Mouse (Mus musculus) adrenal gland, adult 18-20 months (tissue): ENCODE results near the gene Nrl. TPM values are rescaled to one million over a fixed set of nuclear protein-coding genes. Genes with fewer than 3 reads are reported as not detected.
A peak's percentile ranks its signal among the peaks of the same experiment; 100 is the strongest.

Experiments
- DNase-seq, 2 experiments: peaks; one replicate each; pipeline ENCODE4 v3.0.0; 2021 to 2022; ENCODE audit warnings: low spot score in 2 of 2
- total RNA-seq, 2 experiments: library from RNA; stranded (reverse); gene quantifications; 1 replicate in 1 of 2; 2 replicates in 1 of 2; pipeline ENCODE4 v1.2.3; 2021

The Nrl gene
- total RNA-seq, 2 experiments from 2014 or later, result not detected

DNA sequence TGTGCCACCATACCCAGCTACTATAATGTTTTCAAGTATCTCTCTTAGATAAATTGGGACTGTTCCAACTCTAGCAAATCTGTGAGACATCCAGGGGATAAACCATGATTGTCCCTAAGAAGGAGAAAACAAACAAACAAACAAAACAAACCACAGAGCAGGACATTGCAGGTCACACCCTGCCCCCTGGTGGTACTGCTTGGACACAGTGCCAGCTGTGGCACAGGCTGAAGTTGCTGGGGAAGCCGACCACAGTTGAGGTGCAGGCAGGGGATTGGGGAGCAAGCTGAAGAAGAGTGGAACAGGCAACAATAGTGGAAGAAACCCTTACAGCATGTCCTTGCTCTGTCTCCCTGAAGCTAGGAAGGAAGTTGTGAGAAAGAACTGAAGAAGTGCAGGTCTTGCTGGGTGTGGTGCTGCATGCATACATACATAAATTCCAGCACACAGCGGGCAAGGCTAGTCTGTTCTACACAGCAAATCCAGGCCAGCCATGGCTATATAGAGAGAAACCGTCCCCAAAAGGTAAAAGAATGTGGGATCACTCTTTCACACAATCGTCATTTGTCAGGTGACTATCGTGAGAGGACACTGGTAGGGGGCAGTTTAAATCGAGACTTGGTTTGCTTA, 11.4 kb upstream of the Nrl start:
- peak; percentile 33 to 49 for DNase-seq

DNA sequence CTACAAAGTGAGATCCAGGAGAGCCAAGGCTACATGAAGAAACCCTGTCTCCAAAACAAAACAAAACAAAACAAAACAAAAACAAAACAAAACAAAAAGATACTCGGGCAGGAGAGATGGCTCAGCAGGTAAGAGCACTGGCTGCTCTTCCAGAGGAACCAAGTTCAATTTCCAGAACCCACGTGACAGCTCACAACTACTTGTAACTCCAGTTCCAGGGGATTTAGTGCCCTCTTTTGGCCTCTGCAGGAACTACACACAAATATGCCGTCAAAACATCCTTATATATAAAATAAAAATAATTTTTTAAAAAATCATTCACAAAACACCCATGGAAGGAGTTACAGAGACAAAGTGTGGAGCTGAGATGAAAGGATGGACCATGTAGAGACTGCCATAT, 3.2 kb upstream of the Nrl start:
- peak in 1 of 2 experiments; percentile 14 for DNase-seq

DNA sequence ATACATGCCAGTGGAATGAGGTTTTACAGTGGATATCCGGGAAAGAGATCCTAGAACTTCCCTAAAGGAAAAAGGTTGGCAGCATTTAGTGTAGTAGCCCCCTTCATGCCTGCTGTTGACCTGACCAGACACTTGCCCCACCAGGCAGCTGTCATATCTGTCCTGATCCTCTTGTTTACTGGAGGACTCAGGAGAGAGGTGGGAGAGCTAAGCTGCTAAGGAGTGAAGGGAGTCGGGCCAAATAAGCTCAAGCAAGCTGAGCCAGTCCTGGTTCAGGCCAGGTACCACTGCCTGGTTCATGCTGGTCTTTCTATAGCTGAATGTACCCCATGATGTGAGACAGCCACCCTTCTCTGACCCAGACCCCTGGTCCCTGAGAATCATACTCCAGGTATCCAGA, 1.9 kb upstream of the Nrl start:
- DNase-seq, result no peak

DNA sequence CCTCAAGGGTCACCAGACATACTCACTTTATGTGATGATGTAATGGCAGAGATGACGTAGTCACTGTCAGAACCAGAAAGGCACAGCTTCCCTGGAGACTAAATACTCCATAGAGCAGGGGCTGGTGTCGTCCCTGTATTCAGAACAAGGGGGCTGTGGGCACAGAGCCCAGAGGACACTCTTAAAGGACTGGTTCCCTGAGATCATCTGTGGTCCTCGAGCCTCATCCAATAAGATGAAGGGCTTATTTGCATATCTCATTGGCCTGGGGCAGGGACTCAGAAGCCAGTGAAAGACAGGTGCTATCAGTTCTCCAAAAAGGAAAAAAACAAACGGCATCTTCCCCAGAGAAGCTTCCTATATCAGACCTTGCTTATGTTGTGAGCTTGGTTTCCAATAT, 719 bp downstream of the Nrl start:
- DNase-seq, result no peak

DNA sequence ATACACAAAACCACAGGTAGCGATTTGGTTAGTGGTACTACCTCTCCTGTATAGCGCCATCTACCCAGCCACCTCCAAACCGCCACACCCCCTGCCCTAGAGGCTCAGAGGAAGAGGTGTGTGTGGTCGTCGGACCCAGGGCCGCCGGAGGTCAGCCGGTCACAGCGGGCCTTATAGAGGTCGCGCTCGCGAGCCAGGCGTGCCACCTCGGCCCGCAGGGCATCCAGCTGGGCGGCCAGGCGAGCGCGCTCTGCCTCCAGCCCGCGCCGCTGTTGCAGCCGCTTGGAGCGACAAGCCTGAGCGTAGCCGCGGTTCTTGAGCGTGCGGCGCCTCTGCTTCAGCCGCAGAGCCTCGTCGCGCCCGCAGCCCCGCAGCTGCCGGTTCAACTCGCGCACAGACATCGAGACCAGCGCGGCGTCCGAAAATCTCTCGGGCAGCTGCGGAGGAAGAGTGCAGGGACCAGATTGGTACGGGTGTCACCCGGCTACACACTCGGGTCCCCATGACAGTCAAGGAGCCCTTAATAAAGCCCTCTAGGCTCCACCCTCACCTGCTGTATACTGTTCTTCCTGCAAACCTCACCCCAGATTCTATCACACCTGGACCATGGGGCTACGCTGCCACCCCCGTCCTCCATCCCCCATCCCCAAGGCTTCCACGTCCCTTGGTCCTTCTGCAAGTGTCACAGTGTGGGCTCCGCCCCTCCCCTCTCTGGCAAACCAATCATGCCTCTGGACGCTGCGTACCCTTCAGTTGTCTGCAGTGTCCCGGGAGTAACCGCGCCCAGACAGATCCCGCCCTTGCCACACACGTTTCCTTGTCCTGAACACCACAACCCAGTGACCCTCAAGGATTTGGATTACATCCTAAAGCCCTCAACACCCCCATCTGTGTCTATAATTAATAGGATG, 4.1 kb downstream of the Nrl start:
- peak in 1 of 2 experiments; percentile 7 for DNase-seq

DNA sequence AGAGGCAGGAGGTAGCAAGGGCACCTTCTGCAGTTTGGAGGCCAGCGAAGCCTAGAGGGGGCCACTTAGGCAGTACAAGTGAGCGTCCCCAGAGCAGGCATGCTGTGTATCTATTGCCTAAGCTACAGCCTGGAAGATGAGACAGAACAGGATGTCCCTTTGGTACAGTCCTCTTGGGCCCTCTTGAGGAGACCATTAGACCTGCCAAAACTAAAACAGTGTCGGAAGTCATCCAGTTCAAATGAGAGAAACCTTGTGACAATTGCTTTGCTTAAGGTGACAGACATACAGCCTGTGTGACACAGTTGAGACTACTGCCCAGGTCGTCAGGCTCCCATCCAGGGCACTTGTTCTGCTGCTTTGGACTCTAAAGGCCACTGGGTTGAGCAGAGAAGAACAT, 5.2 kb downstream of the Nrl start:
- DNase-seq, result no peak

DNA sequence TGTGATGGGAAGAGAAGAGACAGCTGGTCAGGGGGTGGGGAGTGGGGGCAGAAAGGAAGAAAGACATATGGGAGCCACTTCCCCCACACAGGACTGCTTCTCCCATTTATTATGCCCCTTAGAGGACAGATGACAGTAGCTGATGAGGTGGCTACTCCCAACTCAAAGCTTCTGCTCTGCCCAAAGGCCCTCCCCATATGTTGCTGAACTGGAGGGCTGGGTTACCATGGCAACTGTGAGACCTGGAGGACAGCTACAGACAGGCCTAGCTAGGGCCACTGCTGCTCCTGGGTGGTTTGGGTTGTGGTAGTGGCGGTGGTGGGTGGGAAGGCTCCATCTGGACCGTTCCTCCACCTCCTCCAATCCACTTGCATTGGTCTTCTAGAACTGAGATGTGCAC, 5.9 kb downstream of the Nrl start:
- DNase-seq, result no peak

DNA sequence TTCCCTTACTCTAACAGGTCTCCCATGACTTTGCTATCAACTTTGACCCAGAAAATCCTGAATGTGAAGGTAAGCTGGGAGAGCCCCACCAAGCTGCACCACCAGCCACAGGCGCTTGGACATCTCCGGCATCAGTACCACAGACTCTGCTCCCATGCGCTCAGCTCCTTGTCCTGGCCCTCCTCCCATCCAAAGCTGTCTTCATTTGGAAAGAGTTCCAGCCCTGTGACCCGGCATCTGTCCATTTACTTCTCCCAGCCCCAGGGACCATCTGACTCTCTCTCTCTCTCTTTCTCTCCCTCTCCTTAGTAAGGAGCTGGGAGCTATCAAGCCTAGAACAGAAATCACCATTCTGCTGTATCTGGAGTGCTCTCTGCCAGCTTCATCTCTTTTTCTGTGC, 8.9 kb downstream of the Nrl start:
- DNase-seq, result no peak

DNA sequence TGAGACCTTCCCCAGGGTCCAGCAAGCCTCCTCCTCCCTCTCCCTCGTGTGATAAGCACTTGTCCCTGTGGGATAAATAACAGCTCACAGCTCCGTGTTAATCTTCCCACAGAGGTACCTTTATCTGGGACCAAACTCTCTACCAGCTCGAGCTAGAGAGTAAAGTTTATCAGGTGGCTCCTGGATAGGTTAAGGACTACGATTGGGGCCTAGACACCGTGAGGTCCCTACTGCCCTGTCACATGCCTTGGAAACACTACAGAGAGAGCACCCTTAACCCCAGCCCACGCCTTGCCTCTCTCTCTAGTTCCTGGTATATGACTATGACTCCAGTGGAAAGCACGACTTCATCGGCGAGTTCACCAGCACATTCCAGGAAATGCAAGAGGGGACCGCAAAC, 10.9 kb downstream of the Nrl start:
- no peak for DNase-seq

DNA sequence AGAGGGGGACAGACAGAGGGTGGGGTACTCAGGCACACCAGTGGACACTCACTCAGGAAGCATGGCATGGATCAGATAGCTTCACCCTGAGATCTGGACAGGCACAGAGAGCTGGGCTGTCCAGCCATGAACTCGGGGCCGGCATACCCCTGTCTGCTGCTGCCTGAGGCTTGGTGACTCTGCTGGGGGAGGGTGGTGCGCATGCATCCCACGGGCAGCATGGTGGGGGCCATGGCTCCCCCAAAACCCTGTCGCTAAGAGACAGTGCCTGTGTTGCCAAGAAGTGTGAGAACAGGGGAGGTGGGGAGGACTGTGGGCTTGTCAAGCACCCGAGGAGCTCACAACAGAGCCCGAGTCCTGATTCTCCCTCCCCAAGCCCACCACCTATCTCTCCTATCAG, 13.7 kb downstream of the Nrl start:
- DNase-seq, result no peak

DNA sequence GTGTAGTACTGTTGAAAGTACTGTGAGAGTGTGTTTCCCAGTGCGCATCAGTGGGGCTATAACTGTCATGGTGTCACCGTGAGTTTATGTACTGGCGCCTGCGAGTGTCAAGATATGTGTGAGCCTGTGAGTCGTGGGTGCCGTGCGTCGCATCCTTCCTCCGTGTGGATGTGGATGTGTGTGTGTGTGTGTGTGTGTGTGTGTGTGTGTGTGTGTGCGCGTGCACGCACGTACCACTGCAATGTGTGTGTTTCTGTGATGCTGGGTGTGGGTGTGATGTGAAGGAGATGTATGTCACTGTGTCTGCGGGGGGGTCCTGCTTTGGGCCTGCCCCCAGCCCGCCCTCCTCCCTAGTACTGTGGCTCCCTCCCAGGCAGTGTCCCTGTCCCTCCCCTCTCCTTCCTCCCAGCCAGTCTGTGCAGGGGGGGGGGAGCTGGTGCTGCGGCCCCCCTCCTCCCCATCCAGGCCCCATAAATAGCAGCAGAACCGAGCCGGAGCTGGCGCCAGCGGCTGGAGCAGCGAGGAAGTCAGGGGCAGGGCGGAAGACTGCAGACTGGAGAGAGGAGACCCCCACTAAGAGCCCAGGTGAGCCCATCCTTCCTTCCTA, 14.6 kb downstream of the Nrl start, which contains the start of gene Cpne6:
TSS of gene Cpne6 (plus strand) at position 321 of the 607 bp plus-strand sequence.
- DNase-seq, result no peak

DNA sequence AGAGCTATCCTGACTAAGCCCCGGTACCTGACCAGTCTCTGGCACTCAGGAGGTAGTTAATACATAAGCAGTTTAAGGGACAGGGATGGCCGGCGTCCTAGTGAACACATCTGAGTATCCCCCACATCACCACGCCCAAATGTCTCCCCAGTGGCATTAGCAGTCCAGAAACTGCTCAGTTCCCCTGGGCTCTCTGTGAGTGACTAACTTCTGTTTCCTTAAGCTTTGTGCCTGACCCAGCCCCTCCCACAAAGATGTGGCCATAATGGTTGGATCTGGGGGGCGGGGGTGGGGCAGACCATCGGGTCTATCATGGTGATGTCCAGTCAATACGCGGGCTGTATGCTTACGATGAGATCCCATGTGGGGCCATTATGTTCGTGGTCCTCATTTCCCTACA, 15.2 kb downstream of the Nrl start:
- no peak for DNase-seq

DNA sequence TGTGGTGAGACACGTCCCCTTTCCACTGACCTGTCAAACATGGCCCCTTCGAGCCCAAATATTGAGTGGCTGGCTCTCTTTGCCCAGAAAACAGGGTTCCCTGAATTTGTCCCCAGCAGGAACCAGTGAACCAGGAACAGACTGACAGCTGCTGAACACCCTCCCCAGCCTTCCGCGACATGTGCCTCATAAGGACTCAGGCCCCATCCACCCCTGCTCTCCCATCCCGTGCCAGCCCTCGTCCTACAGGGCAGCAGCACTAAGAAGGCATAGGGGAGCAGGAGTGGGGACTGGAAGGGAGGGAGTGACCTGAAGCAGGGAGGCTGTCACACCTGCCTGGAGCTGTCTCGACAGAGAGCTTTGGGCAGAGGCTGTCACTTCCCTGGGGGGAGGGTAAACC, 17.0 kb downstream of the Nrl start:
- DNase-seq, result no peak

DNA sequence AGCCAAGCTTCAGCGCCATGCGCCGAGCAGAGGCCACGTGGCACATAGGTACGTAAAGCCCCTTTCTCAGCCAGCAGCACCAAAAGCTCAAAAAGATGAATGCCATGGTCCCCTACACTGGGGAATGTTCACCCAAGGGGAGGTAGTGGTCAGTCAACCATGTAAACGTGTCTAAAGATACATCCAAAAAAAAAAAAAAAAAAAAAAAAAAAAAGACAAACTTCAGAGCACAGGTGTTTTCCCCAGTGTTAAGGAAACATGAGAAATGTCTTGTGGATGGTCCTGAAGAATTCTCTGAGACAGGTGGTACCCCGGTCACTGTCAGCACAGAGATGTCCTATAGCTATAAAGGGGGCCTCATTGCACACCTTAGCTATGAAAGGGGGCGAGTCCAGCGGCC, 19.2 kb downstream of the Nrl start:
- DNase-seq, result no peak

DNA sequence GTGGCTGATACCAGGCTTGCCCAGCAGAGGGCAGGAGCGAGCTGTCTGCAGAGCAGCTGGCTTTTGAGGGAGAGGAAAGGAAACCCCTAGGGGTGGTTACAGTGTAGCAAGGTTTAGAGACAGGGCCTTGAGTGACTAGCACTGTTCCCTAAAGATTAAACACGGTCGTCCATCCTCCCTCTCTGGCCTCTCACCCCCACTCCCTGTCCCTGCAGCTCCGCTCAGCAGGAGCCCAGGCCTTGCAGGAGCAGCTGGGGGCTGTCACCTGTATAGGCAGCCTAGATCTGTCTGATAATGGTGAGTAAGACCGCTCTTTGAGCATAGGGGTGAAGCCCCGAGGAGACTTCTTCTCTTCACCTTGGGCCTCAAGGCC, 27.3 kb downstream of the Nrl start:
- DNase-seq, result peak; percentile 88 to 92

DNA sequence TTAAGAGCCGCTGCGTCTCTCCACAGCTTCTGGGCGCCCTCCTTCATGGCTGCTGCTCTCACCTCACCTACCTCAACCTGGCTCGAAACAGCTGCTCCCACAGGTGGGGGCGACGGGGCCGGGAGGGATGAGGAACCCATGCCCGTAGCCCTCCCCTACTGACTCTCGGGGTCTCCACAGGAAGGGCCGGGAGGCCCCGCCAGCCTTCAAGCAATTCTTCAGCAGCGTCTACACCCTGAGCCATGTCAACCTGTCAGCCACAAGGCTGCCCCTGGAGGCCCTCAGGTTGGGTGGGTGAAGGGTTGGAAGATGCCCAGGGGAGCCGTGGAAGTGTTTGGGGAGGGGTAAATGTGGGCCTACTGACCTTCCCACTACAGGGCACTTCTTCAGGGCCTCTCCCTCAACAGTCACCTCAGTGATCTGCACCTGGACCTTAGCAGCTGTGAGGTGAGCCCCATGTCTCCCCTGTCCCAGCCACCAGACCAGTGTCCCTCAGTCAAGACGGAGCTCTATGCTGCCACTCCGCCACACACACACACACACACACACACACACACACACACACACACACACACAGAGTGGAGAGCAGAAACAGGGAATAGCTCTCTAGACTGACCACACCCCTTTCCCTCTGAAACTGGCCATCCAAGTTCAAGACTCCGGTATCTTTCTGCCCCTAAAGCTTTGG, 27.9 kb downstream of the Nrl start:
- DNase-seq, result no peak

DNA sequence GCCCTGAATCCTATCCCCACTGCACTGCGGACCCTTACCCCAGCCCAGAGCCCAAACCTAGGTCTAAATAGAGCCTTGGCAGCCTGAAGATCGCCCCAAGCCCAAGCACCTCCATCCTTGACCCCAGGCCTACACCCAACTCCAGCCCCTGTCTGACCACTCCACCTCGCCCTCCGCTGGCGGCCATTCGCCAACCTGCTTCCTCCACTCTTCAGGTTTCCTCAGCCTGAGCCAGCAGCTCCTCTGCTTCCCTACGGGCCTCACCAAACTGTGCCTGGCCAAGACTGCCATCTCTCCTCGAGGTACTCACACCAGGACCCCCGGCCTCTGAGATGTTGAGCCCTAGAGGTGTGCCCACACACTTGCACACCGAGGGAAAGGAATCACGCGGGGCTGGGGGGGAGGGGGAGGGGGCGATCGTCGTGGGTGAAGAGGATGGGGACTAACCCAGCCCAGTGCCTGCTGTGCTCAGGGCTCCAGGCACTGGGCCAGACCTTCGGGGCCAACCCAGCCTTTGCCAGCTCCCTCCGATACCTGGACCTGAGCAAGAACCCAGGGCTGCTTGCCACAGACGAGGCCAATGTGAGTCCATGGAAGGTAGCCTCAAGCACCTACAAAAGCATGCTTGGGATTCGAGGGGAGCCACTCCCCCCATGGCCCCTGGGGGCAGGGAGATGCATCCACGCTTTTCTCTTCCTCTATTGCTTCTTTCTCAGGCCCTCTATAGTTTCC, 29.1 kb downstream of the Nrl start:
- no peak for DNase-seq

DNA sequence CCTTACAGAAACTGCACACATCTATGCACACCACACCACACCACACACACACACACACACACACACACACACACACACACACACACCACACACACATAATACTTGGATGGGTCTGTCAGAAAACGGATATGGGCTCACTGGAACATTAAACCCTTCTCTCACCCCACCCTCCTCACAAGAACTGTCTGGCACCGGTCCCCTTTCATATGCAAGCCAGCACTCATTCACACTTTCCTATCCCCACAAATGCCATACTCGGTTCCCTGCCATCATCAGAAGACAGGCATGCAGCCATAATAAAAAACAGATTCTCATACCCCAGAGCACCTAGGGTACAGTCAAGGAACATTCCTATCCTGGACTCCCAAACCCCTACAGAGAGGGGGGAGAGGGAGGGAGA, 32.7 kb downstream of the Nrl start:
- no peak for DNase-seq

DNA sequence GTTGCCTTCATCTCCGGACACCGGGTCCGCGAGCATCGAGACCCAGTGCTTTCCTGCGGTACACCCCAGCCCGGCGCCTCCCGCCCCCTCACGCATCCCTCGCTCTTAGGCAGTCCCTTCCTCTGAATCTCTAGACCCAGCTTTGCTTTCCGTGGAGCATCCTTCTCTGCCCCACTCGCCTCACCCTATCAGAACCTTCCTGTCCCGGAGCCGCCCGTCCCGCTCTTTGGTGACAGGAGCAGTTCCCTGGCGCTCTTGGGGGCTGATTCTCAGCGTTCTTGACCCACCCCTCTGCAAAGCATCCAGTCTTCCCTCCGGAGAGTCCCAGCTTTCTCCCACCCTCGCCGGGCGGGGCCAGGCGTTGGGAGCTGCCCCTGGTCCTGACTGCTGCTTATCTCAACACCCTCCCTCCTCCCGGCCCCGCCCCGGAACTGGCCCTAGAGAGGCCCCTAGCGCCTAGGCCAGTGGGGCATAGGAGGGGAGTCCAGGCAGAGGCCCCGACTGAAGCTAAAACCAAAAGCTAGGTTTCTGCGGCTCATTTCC, 33.4 kb downstream of the Nrl start:
- DNase-seq, result peak; percentile 42 to 56

DNA sequence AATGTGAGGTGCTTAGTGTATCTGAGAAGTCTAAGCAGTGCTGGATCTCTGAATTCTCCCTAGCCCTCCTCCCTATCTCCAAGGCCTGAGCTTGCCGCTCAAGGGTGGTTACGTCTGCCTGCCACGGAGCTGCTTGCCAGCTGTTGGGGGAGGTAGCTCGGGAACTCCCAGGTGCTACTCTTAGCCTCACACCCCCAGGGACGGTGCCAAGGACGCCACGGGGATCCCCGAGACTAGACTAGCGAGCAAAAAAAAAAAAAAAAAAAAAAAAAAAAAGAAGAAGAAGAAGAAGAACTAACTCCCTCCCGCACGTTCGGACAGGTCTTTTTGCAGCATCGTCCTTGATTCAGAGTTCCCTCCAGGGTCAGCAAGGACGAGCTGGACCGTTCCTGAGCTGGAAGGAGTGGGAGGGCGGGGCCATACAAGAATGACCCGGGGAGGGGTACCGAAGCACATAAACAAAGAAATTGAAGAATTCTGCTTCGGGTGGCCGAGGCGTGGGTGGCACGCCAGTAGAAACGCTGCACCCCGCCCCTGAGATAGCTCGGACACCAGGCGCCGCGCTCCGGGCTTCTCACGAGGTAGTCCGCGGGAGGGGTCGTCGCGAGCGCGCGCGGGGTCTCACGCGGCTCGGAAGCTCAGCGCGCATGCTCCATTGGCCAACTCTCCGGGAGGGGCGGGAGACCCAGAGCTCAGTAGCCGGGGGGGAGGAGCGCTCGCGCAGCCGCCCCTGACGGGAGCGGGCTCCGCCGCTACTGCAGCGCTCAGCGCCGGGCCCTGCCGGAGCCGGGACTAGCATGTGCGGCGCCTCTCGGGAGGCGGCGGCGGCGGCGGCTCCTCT, 34.2 kb downstream of the Nrl start, which contains the start of gene Carmil3:
TSS of gene Carmil3 (plus strand) at position 291 of the 841 bp plus-strand sequence.
- DNase-seq, result peak; percentile 44 to 61
